Mouse (Mus musculus) stomach, postnatal 0 days (tissue): ENCODE measurements around the gene 2810004N23Rik. TPM values are rescaled to one million over a fixed set of nuclear protein-coding genes. Genes with fewer than 3 reads are reported as not detected.

ENCODE experiments used
- ATAC-seq: fragments of 200-750 bp; cut with Nextera tagmentation; 2 replicates; pipeline ENCODE4 v1.8.0; 2017; ENCODE audit not compliant: low FRiP score, low TSS enrichment
- DNase-seq: peaks from one replicate; pipeline ENCODE4 v3.0.0-alpha.2; 2016; ENCODE audit warnings: low spot score
- H3K27ac ChIP-seq: fragments of 300-500 bp; sonication (generic); replicated peaks from 2 replicates; pipeline ENCODE4 v1.5.1; 2014; ENCODE audit warnings: mild to moderate bottlenecking, control low read depth
- H3K27me3 ChIP-seq: fragments of 300-500 bp; sonication (generic); 2 replicates; pipeline ENCODE4 v1.6.1; 2014; ENCODE audit warnings: low read length; ENCODE audit not compliant: control insufficient read depth, insufficient read depth
- H3K36me3 ChIP-seq: fragments of 300-500 bp; sonication (generic); 2 replicates; pipeline ENCODE4 v1.6.1; 2014; ENCODE audit warnings: low read length, mixed read lengths; ENCODE audit not compliant: control insufficient read depth, insufficient read depth
- H3K4me1 ChIP-seq: fragments of 300-500 bp; sonication (generic); replicated peaks from 2 replicates; pipeline ENCODE4 v1.6.1; 2014; ENCODE audit warnings: antibody characterized with exemption; ENCODE audit not compliant: control insufficient read depth, insufficient read depth
- H3K4me2 ChIP-seq: fragments of 300-500 bp; sonication (generic); replicated peaks from 2 replicates; pipeline ENCODE4 v1.6.1; 2014; ENCODE audit warnings: low read depth, mild to moderate bottlenecking, control low read depth, moderate library complexity
- H3K4me3 ChIP-seq: fragments of 300-500 bp; sonication (generic); 2 replicates; pipeline ENCODE4 v1.5.1; 2014; ENCODE audit warnings: low read depth, low read length, control low read depth
- H3K9ac ChIP-seq: fragments of 300-500 bp; sonication (generic); 2 replicates; pipeline ENCODE4 v1.6.1; 2014; ENCODE audit warnings: mild to moderate bottlenecking, low read length, control low read depth, mixed read lengths
- H3K9me3 ChIP-seq: fragments of 300-500 bp; sonication (generic); 2 replicates; pipeline ENCODE4 v1.6.1; 2016; ENCODE audit warnings: low read length; ENCODE audit not compliant: control insufficient read depth
- CTCF ChIP-seq: IDR thresholded peaks from 2 replicates; pipeline ENCODE4 v1.5.1; 2016; ENCODE audit warnings: antibody characterized with exemption, low read depth, mild to moderate bottlenecking, moderate library complexity
- EP300 ChIP-seq: optimal IDR thresholded peaks from 2 replicates; pipeline ENCODE3; 2016; ENCODE audit warnings: antibody characterized with exemption
- WGBS: fragments of 180-500 bp; shearing (Covaris S2); extraction: QIAGEN DNeasy Blood & Tissue Kit; methylation state at CpG from one replicate; pipeline ENCODE4 v1.1.7; 2014; 5-methylcytosine and 5-hydroxymethylcytosine counted together
- polyA plus RNA-seq: library from polyadenylated mRNA; unstranded; fragments of >200 nt; fragmentation: Nextera tagmentation; extraction: Ambion mirVana; gene quantifications from 2 replicates; pipeline ENCODE4 v1.2.1, GENCODE M21; 2015

2810004N23Rik gene
- polyA plus RNA-seq, 1 experiment from 2014 or later: 20.2 TPM

GRCm38 (mm10) chr8:124805990-124806389 lies 56.9 kb downstream of the 2810004N23Rik start:
- Histone ChIP-seq H3K27ac (no peak overlapping the region), H3K9ac (no peak overlapping the region), H3K4me1 (no peaks in the 10 kb centered on the region), H3K36me3 (no peaks in the 10 kb centered on the region), H3K4me2 (no peak overlapping the region), H3K4me3 (no peak overlapping the region), H3K27me3 (no peaks in the 10 kb centered on the region), H3K9me3 (no peaks in the 10 kb centered on the region)
- WGBS: 80% methylated on average over 4 of the region's 4 CpGs
- TF ChIP-seq EP300 (no peak), CTCF (no peak)
- no peak for ATAC-seq
- no peak for DNase-seq

GRCm38 (mm10) chr8:124803824-124804702 lies 58.9 kb downstream of the 2810004N23Rik start:
- Histone ChIP-seq H3K4me3 (no peak overlapping the region), H3K9me3 (no peaks in the 10 kb centered on the region), H3K4me2 (no peak overlapping the region), H3K9ac (no peak overlapping the region), H3K36me3 (no peaks in the 10 kb centered on the region), H3K27me3 (no peaks in the 10 kb centered on the region), H3K4me1 (no peaks in the 10 kb centered on the region), H3K27ac (no peak overlapping the region)
- 61% methylated on average over 12 of the region's 12 CpGs for WGBS
- TF ChIP-seq CTCF (no peak), EP300 (no peak)
- ATAC-seq: no peak
- no peak for DNase-seq

GRCm38 (mm10) chr8:124800542-124800941 lies 62.4 kb downstream of the 2810004N23Rik start:
- no peak overlapping the region for H3K9ac ChIP-seq
- no peak overlapping the region for H3K27ac ChIP-seq
- peaks cover 6% of the 10 kb centered on the region; the same call in 1 of the 2 replicates for H3K27me3 ChIP-seq
- ATAC-seq (no peak), DNase-seq (no peak)
- H3K4me2 ChIP-seq: no peak overlapping the region
- H3K4me3 ChIP-seq: no peak overlapping the region
- H3K4me1 ChIP-seq: no peaks in the 10 kb centered on the region
- WGBS: 19% methylated on average over 11 of the region's 11 CpGs
- H3K9me3 ChIP-seq: no peaks in the 10 kb centered on the region
- no peaks in the 10 kb centered on the region for H3K36me3 ChIP-seq
- TF ChIP-seq EP300 (no peak), CTCF (no peak)

GRCm38 (mm10) chr8:124795781-124796488 lies 67.0 kb downstream of the 2810004N23Rik start:
- no peaks in the 10 kb centered on the region for H3K9me3 ChIP-seq
- DNase-seq (no peak), ATAC-seq (no peak)
- no peaks in the 10 kb centered on the region for H3K36me3 ChIP-seq
- no peak overlapping the region for H3K4me2 ChIP-seq
- H3K27me3 ChIP-seq: peaks cover 24% of the 10 kb centered on the region
- WGBS: 73% methylated on average over 8 of the region's 8 CpGs
- no peak overlapping the region for H3K4me3 ChIP-seq
- H3K9ac ChIP-seq: no peak overlapping the region
- H3K27ac ChIP-seq: no peak overlapping the region
- H3K4me1 ChIP-seq: 0 out of 2 replicates have a peak, but pooled peaks cover 4% of the 10 kb centered on the region
- TF ChIP-seq CTCF: no peak

- WGBS: 0% methylated on average over 17 of the region's 25 CpGs
- Histone ChIP-seq H3K4me2 (peak overlapping the region; percentile 96), H3K9me3 (no peaks in the 10 kb centered on the region), H3K9ac (no peak overlapping the region), H3K27ac (no peak overlapping the region), H3K36me3 (no peaks in the 10 kb centered on the region), H3K27me3 (peaks cover 24% of the 10 kb centered on the region), H3K4me3 (peak overlapping the region; percentile 51), H3K4me1 (0 out of 2 replicates have a peak, but pooled peaks cover 4% of the 10 kb centered on the region)
- TF ChIP-seq CTCF (peak; percentile 53), EP300 (no peak)
- DNase-seq: peak; percentile 66
- ATAC-seq: 0 out of 2 replicates have a peak, but pooled peaks have one; percentile 27
These were observed 68.5 kb downstream of the 2810004N23Rik start for GRCm38 (mm10) chr8:124794486-124794780.
